Mouse (Mus musculus): ENCODE measurements at regions not wholly inside any gene's neighbourhood (a gene's known extent, or its start where the extent isn't known, plus 50 kb on each side); places are given as distances from the start of the nearest gene placed in this dataset.
A peak's percentile ranks its signal among the peaks of the same experiment; 100 is the strongest.

DNA sequence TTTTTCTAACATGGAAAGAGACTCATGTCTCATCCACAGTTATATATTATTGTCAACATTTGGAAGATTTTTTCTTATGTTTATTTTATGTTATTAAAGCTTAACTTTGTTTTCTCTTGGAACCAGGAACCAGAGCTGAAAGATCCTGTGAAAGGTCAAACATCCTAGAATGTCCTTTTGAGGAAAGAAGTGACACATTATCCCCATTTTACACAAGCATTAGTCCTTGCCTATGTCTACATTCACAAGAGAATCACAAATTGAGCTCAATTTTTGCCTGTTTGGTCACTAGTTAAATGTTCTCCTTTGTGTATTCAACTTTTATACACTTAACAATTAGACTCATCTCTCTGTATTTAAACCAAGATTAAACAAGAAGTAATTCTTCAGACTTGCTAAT is 126.0 kb upstream of the Col3a1 start:
- DNase-seq (no peak), ATAC-seq (ENCODE audit: low FRiP score, low TSS enrichment) (no peak)
- H3K27me3 ChIP-seq (ENCODE audit: control insufficient read depth, insufficient read depth, low read length) = no peaks in the 10 kb centered on the region
- no peaks in the 10 kb centered on the region for H3K9me3 ChIP-seq (ENCODE audit: control insufficient read depth, low read length)
- H3K27ac ChIP-seq (replicated peaks; ENCODE audit: low read depth, low read length) = no peak overlapping the region
- H3K4me2 ChIP-seq (ENCODE audit: low read length) = no peak overlapping the region
- no peaks in the 10 kb centered on the region for H3K4me1 ChIP-seq (ENCODE audit: control insufficient read depth, insufficient read depth, low read length)
- no peaks in the 10 kb centered on the region for H3K36me3 ChIP-seq (ENCODE audit: control insufficient read depth, insufficient read depth, low read length)
- H3K9ac ChIP-seq (replicated peaks; ENCODE audit: low read length) = no peak overlapping the region
- H3K4me3 ChIP-seq (replicated peaks; ENCODE audit: low read depth, low read length) = no peak overlapping the region

- Histone ChIP-seq H3K9ac (replicated peaks; ENCODE audit: low read length) (no peak overlapping the region), H3K27me3 (ENCODE audit: control insufficient read depth, insufficient read depth, low read length) (no peaks in the 10 kb centered on the region), H3K36me3 (ENCODE audit: control insufficient read depth, insufficient read depth, low read length) (no peaks in the 10 kb centered on the region), H3K4me3 (replicated peaks; ENCODE audit: low read depth, low read length) (no peak overlapping the region), H3K4me2 (ENCODE audit: low read length) (no peak overlapping the region), H3K9me3 (ENCODE audit: control insufficient read depth, low read length) (no peaks in the 10 kb centered on the region), H3K4me1 (ENCODE audit: control insufficient read depth, insufficient read depth, low read length) (no peaks in the 10 kb centered on the region), H3K27ac (replicated peaks; ENCODE audit: low read depth, low read length) (no peak overlapping the region)
- no peak for ATAC-seq (ENCODE audit: low FRiP score, low TSS enrichment)
- no peak for DNase-seq
- 92% methylated on average over 2 of the region's 2 CpGs for WGBS
Observed at GRCm38 (mm10) chr1:45207926-45208325, 103.4 kb upstream of the Col3a1 start.

DNA sequence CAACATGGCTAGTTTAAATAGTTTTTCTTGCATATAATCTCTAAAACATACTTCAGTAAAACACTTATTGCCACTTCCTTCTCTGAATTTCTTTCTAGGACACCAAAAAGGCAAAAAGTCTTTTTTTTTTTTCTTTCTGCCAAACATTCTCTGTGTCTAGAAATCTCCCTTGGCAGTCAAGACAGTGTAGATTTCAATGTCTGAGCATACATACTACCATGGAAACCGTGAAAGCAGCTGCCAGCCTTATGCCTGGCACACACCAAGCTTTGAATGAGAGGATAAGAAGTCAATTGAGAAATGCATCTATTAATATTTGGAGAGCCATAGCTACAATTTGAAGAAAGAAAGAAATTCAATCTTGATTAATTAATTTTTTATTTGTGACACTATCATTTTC is 95.1 kb upstream of the Col3a1 start:
- no peak overlapping the region for H3K4me3 ChIP-seq (replicated peaks; ENCODE audit: low read depth, low read length)
- no peaks in the 10 kb centered on the region for H3K4me1 ChIP-seq (ENCODE audit: control insufficient read depth, insufficient read depth, low read length)
- H3K4me2 ChIP-seq (ENCODE audit: low read length) = no peak overlapping the region
- WGBS = 66% methylated on average over 1 of the region's 1 CpGs
- no peak overlapping the region for H3K27ac ChIP-seq (replicated peaks; ENCODE audit: low read depth, low read length)
- ATAC-seq (ENCODE audit: low FRiP score, low TSS enrichment) = no peak
- H3K9me3 ChIP-seq (ENCODE audit: control insufficient read depth, low read length) = no peaks in the 10 kb centered on the region
- no peaks in the 10 kb centered on the region for H3K27me3 ChIP-seq (ENCODE audit: control insufficient read depth, insufficient read depth, low read length)
- DNase-seq = peak; percentile 24
- no peaks in the 10 kb centered on the region for H3K36me3 ChIP-seq (ENCODE audit: control insufficient read depth, insufficient read depth, low read length)
- H3K9ac ChIP-seq (replicated peaks; ENCODE audit: low read length) = no peak overlapping the region
